Mouse (Mus musculus): ENCODE data around the gene Tgfb3. TPM values are rescaled to one million over a fixed set of nuclear protein-coding genes. Genes with fewer than 3 reads are reported as not detected.

The Tgfb3 gene
- total RNA-seq, 1 experiment from 2014 or later = 0.05 TPM

- ATAC-seq (replicated peaks; ENCODE audit: low read depth, poor library complexity, severe bottlenecking) = no peak
Measured at GRCm38 (mm10) chr12:86036368-86037166, 42.3 kb downstream of the Tgfb3 start.

GRCm38 (mm10) chr12:86035586-86035985, 43.3 kb downstream of the Tgfb3 start:
- no peak for ATAC-seq (replicated peaks; ENCODE audit: low read depth, poor library complexity, severe bottlenecking)

GRCm38 (mm10) chr12:86030932-86031331, 47.9 kb downstream of the Tgfb3 start:
- no peak for ATAC-seq (replicated peaks; ENCODE audit: low read depth, poor library complexity, severe bottlenecking)

GRCm38 (mm10) chr12:86027747-86028146, 51.1 kb downstream of the Tgfb3 start:
- no peak for ATAC-seq (replicated peaks; ENCODE audit: low read depth, poor library complexity, severe bottlenecking)

- no peak for ATAC-seq (replicated peaks; ENCODE audit: low read depth, poor library complexity, severe bottlenecking)
Measured at GRCm38 (mm10) chr12:86027000-86027399, 51.8 kb downstream of the Tgfb3 start.

GRCm38 (mm10) chr12:86025480-86025879, 53.4 kb downstream of the Tgfb3 start:
- ATAC-seq (replicated peaks; ENCODE audit: low read depth, poor library complexity, severe bottlenecking) = no peak

- ATAC-seq (replicated peaks; ENCODE audit: low read depth, poor library complexity, severe bottlenecking) = no peak
Measured at GRCm38 (mm10) chr12:86024426-86024825, 54.4 kb downstream of the Tgfb3 start.

GRCm38 (mm10) chr12:86023081-86023871, 55.6 kb downstream of the Tgfb3 start:
- no peak for ATAC-seq (replicated peaks; ENCODE audit: low read depth, poor library complexity, severe bottlenecking)

- ATAC-seq (replicated peaks; ENCODE audit: low read depth, poor library complexity, severe bottlenecking) = no peak
Measured at GRCm38 (mm10) chr12:86022282-86022984, 56.4 kb downstream of the Tgfb3 start.

- ATAC-seq (replicated peaks; ENCODE audit: low read depth, poor library complexity, severe bottlenecking) = no peak
Measured at GRCm38 (mm10) chr12:86021583-86021982, 57.3 kb downstream of the Tgfb3 start.

GRCm38 (mm10) chr12:86017360-86017759, 61.5 kb downstream of the Tgfb3 start:
- ATAC-seq (replicated peaks; ENCODE audit: low read depth, poor library complexity, severe bottlenecking) = no peak

GRCm38 (mm10) chr12:86015114-86015513, 63.7 kb downstream of the Tgfb3 start:
- no peak for ATAC-seq (replicated peaks; ENCODE audit: low read depth, poor library complexity, severe bottlenecking)

- ATAC-seq (replicated peaks; ENCODE audit: low read depth, poor library complexity, severe bottlenecking) = no peak
Measured at GRCm38 (mm10) chr12:86014621-86015020, 64.2 kb downstream of the Tgfb3 start.

GRCm38 (mm10) chr12:86014174-86014573, 64.7 kb downstream of the Tgfb3 start:
- ATAC-seq (replicated peaks; ENCODE audit: low read depth, poor library complexity, severe bottlenecking) = no peak

- no peak for ATAC-seq (replicated peaks; ENCODE audit: low read depth, poor library complexity, severe bottlenecking)
Measured at GRCm38 (mm10) chr12:86012195-86012594, 66.6 kb downstream of the Tgfb3 start.

GRCm38 (mm10) chr12:86010656-86011055, 68.2 kb downstream of the Tgfb3 start:
- ATAC-seq (replicated peaks; ENCODE audit: low read depth, poor library complexity, severe bottlenecking) = no peak

GRCm38 (mm10) chr12:86007377-86007776, 71.5 kb downstream of the Tgfb3 start:
- no peak for ATAC-seq (replicated peaks; ENCODE audit: low read depth, poor library complexity, severe bottlenecking)
